Mouse (Mus musculus) cortical plate, adult 2 months (tissue): ENCODE measurements around the gene 4930415O20Rik. TPM values are rescaled to one million over a fixed set of nuclear protein-coding genes. Genes with fewer than 3 reads are reported as not detected.
A peak's percentile ranks its signal among the peaks of the same experiment; 100 is the strongest.

Experiments
- H3K27ac ChIP-seq: fragments of 200-500 bp; 2 replicates; pipeline ENCODE4 v1.5.1; 2012; ENCODE audit warnings: low read length, control low read depth, inconsistent platforms; ENCODE audit not compliant: insufficient read depth
- H3K4me1 ChIP-seq: fragments of 200-500 bp; 2 replicates; pipeline ENCODE4 v1.6.1; 2011; ENCODE audit warnings: low read length; ENCODE audit not compliant: control insufficient read depth, insufficient read depth
- H3K4me3 ChIP-seq: fragments of 200-500 bp; 2 replicates; pipeline ENCODE4 v1.5.1; 2011; ENCODE audit warnings: mild to moderate bottlenecking, low read length, control low read depth; ENCODE audit not compliant: insufficient read depth
- CTCF ChIP-seq: fragments of 200-500 bp; IDR thresholded peaks from 2 replicates; pipeline ENCODE4 v1.5.1; 2011; ENCODE audit warnings: mild to moderate bottlenecking, control low read depth, low read length; ENCODE audit not compliant: insufficient read depth; ENCODE audit errors: extremely low read depth
- POLR2A ChIP-seq: fragments of 200-500 bp; IDR thresholded peaks from 2 replicates; pipeline ENCODE4 v1.6.1; 2011; ENCODE audit warnings: mild to moderate bottlenecking, low read length, control low read depth; ENCODE audit not compliant: insufficient read depth; ENCODE audit errors: extremely low read depth
- polyA plus RNA-seq: library from polyadenylated mRNA; depleted of rRNA; stranded (reverse); fragments of >200 nt; gene quantifications from 2 replicates; pipeline ENCODE4 v1.2.3, GENCODE M21; 2012

4930415O20Rik gene
- polyA plus RNA-seq, 1 experiment: not detected

GRCm38 (mm10) chr15:98602191-98602881 lies 31.5 kb downstream of the 4930415O20Rik start:
- TF ChIP-seq CTCF: no peak
- TF ChIP-seq POLR2A: no peak
- Histone ChIP-seq H3K27ac (no peak overlapping the region), H3K4me3 (no peak overlapping the region), H3K4me1 (peaks cover 4% of the 10 kb centered on the region; the same call in 1 of the 2 replicates)

GRCm38 (mm10) chr15:98602921-98603458 lies 32.2 kb downstream of the 4930415O20Rik start:
- Histone ChIP-seq H3K27ac (no peak overlapping the region), H3K4me1 (peaks cover 6% of the 10 kb centered on the region; the same call in 1 of the 2 replicates), H3K4me3 (no peak overlapping the region)
- TF ChIP-seq CTCF (no peak), POLR2A (no peak)

GRCm38 (mm10) chr15:98604041-98604575 lies 33.3 kb downstream of the 4930415O20Rik start:
- Histone ChIP-seq H3K4me1 (peaks cover 6% of the 10 kb centered on the region; the same call in 1 of the 2 replicates), H3K4me3 (no peak overlapping the region), H3K27ac (no peak overlapping the region)
- no peak for TF ChIP-seq POLR2A
- TF ChIP-seq CTCF: no peak

GRCm38 (mm10) chr15:98606051-98606536 lies 35.3 kb downstream of the 4930415O20Rik start:
- no peak overlapping the region for H3K27ac ChIP-seq
- H3K4me1 ChIP-seq: peaks cover 4% of the 10 kb centered on the region; the same call in 1 of the 2 replicates
- no peak overlapping the region for H3K4me3 ChIP-seq
- TF ChIP-seq POLR2A (no peak), CTCF (no peak)

- H3K4me3 ChIP-seq: no peak overlapping the region
- peaks cover 4% of the 10 kb centered on the region; the same call in 1 of the 2 replicates for H3K4me1 ChIP-seq
- TF ChIP-seq POLR2A: no peak
- no peak for TF ChIP-seq CTCF
- H3K27ac ChIP-seq: no peak overlapping the region
Observed at GRCm38 (mm10) chr15:98606739-98607138, 35.9 kb downstream of the 4930415O20Rik start.

- Histone ChIP-seq H3K4me1 (peaks cover 4% of the 10 kb centered on the region; the same call in 1 of the 2 replicates), H3K4me3 (no peak overlapping the region), H3K27ac (no peak overlapping the region)
- no peak for TF ChIP-seq POLR2A
- TF ChIP-seq CTCF: no peak
Observed at GRCm38 (mm10) chr15:98607557-98607956, 36.8 kb downstream of the 4930415O20Rik start.

- Histone ChIP-seq H3K4me1 (peaks cover 4% of the 10 kb centered on the region; the same call in 1 of the 2 replicates), H3K4me3 (peak overlapping the region; percentile 99), H3K27ac (no peak overlapping the region)
- TF ChIP-seq CTCF (no peak), POLR2A (no peak)
Observed at GRCm38 (mm10) chr15:98608058-98608783, 37.4 kb downstream of the 4930415O20Rik start.

- H3K27ac ChIP-seq: no peak overlapping the region
- peak overlapping the region; percentile 99 for H3K4me3 ChIP-seq
- peaks cover 2% of the 10 kb centered on the region; the same call in 1 of the 2 replicates for H3K4me1 ChIP-seq
- TF ChIP-seq POLR2A: no peak
- no peak for TF ChIP-seq CTCF
Observed at GRCm38 (mm10) chr15:98608784-98609250, 38.0 kb downstream of the 4930415O20Rik start.
